Mouse (Mus musculus): ENCODE data around the gene Lilr4b. TPM values are rescaled to one million over a fixed set of nuclear protein-coding genes. Genes with fewer than 3 reads are reported as not detected.

Gene Lilr4b
- total RNA-seq, 2 experiments from 2014 or later = 6.6 TPM; not detected in 1

Other genes starting within 250 kb of the Lilr4b start
- not detected in 2 replicates for gene Gm49339, start within 50 bp of the Lilr4b start, total RNA-seq (2014; fragmentation: Nextera tagmentation)
- not detected in 2 replicates for gene Gm49339, start within 50 bp of the Lilr4b start, total RNA-seq (2017)
- 2.4 TPM in 1 of 2 replicates, not detected in the other for gene Lilrb4a, start 10.3 kb downstream of the Lilr4b start, total RNA-seq (2014; fragmentation: Nextera tagmentation)
- gene Lilrb4a, start 10.3 kb downstream of the Lilr4b start, total RNA-seq (2017) = 1.4 and 7.2 TPM in 2 replicates
- gene Fam162b, start 109.9 kb downstream of the Lilr4b start, total RNA-seq (2014; fragmentation: Nextera tagmentation) = not detected in 2 replicates
- gene Fam162b, start 109.9 kb downstream of the Lilr4b start, total RNA-seq (2017) = not detected in 2 replicates
- gene Gprc6a, start 150.8 kb downstream of the Lilr4b start, total RNA-seq (2014; fragmentation: Nextera tagmentation) = not detected in 2 replicates
- gene Gprc6a, start 150.8 kb downstream of the Lilr4b start, total RNA-seq (2017) = not detected in 2 replicates
- gene Rfx6, start 197.1 kb downstream of the Lilr4b start, total RNA-seq (2014; fragmentation: Nextera tagmentation) = not detected in 2 replicates
- not detected in 2 replicates for gene Rfx6, start 197.1 kb downstream of the Lilr4b start, total RNA-seq (2017)

Measured in megakaryocyte-erythroid progenitor cell, adult 5-6 weeks (primary cell).